Mouse (Mus musculus): ENCODE measurements at regions not wholly inside any gene's neighbourhood (a gene's known extent, or its start where the extent isn't known, plus 50 kb on each side); places are given as distances from the start of the nearest gene placed in this dataset.

- Histone ChIP-seq H3K27ac (ENCODE audit: low read depth, low read length) (no peak overlapping the region), H3K4me3 (ENCODE audit: low read depth, low read length) (no peak overlapping the region), H3K9me3 (ENCODE audit: control insufficient read depth, low read length) (no peaks in the 10 kb centered on the region), H3K4me2 (replicated peaks; ENCODE audit: low read depth, low read length) (no peak overlapping the region), H3K9ac (ENCODE audit: low read depth, low read length) (no peak overlapping the region), H3K36me3 (ENCODE audit: control insufficient read depth, insufficient read depth, low read length) (no peaks in the 10 kb centered on the region), H3K27me3 (ENCODE audit: control insufficient read depth, insufficient read depth, low read length) (no peaks in the 10 kb centered on the region), H3K4me1 (replicated peaks; ENCODE audit: control insufficient read depth, insufficient read depth, low read length) (no peaks in the 10 kb centered on the region)
- WGBS = 79% methylated on average over 3 of the region's 3 CpGs
- no peak for ATAC-seq (ENCODE audit: low FRiP score)
- DNase-seq (ENCODE audit: low spot score) = no peak
These were observed 141.0 kb upstream of the Sox5 start for GRCm38 (mm10) chr6:144922762-144923161.

DNA sequence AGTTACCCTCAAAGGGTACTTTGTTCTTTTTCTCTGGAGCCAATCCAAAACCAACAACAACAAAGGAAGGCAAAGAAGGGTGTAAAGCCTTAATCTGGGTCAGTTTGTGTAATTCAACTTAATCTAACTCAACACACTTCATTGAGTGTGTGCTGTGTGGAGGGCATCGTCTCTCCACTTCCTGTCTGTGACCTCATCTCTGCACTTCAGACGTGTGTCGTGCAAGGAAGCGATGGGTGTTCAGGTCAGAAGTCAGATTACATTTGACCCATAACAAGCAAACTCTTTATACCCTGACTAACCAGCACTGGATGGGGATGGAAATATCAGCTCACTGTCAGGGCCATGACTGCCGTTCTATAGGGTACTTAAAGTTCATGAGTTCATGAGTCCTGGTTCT, 138.0 kb upstream of the Sox5 start:
- ATAC-seq (ENCODE audit: low FRiP score) (no peak), DNase-seq (ENCODE audit: low spot score) (no peak)
- no peak overlapping the region for H3K9ac ChIP-seq (ENCODE audit: low read depth, low read length)
- WGBS = 65% methylated on average over 5 of the region's 5 CpGs
- H3K4me1 ChIP-seq (replicated peaks; ENCODE audit: control insufficient read depth, insufficient read depth, low read length) = no peaks in the 10 kb centered on the region
- H3K27ac ChIP-seq (ENCODE audit: low read depth, low read length) = no peak overlapping the region
- no peaks in the 10 kb centered on the region for H3K9me3 ChIP-seq (ENCODE audit: control insufficient read depth, low read length)
- no peaks in the 10 kb centered on the region for H3K27me3 ChIP-seq (ENCODE audit: control insufficient read depth, insufficient read depth, low read length)
- no peaks in the 10 kb centered on the region for H3K36me3 ChIP-seq (ENCODE audit: control insufficient read depth, insufficient read depth, low read length)
- H3K4me2 ChIP-seq (replicated peaks; ENCODE audit: low read depth, low read length) = no peak overlapping the region
- no peak overlapping the region for H3K4me3 ChIP-seq (ENCODE audit: low read depth, low read length)

- H3K4me3 ChIP-seq (ENCODE audit: low read depth, low read length) = no peak overlapping the region
- H3K4me2 ChIP-seq (replicated peaks; ENCODE audit: low read depth, low read length) = no peak overlapping the region
- no peaks in the 10 kb centered on the region for H3K36me3 ChIP-seq (ENCODE audit: control insufficient read depth, insufficient read depth, low read length)
- no peaks in the 10 kb centered on the region for H3K27me3 ChIP-seq (ENCODE audit: control insufficient read depth, insufficient read depth, low read length)
- no peaks in the 10 kb centered on the region for H3K9me3 ChIP-seq (ENCODE audit: control insufficient read depth, low read length)
- H3K27ac ChIP-seq (ENCODE audit: low read depth, low read length) = no peak overlapping the region
- H3K9ac ChIP-seq (ENCODE audit: low read depth, low read length) = no peak overlapping the region
- peak; percentile 19 for DNase-seq (ENCODE audit: low spot score)
- no peak for ATAC-seq (ENCODE audit: low FRiP score)
- WGBS = 44% methylated on average over 8 of the region's 8 CpGs
- no peaks in the 10 kb centered on the region for H3K4me1 ChIP-seq (replicated peaks; ENCODE audit: control insufficient read depth, insufficient read depth, low read length)
These were observed 135.4 kb upstream of the Sox5 start for GRCm38 (mm10) chr6:144917128-144917527.

GRCm38 (mm10) chr6:144911781-144912180, 130.0 kb upstream of the Sox5 start:
- Histone ChIP-seq H3K4me2 (replicated peaks; ENCODE audit: low read depth, low read length) (no peak overlapping the region), H3K9me3 (ENCODE audit: control insufficient read depth, low read length) (no peaks in the 10 kb centered on the region), H3K36me3 (ENCODE audit: control insufficient read depth, insufficient read depth, low read length) (no peaks in the 10 kb centered on the region), H3K4me3 (ENCODE audit: low read depth, low read length) (no peak overlapping the region), H3K27ac (ENCODE audit: low read depth, low read length) (no peak overlapping the region), H3K27me3 (ENCODE audit: control insufficient read depth, insufficient read depth, low read length) (no peaks in the 10 kb centered on the region), H3K4me1 (replicated peaks; ENCODE audit: control insufficient read depth, insufficient read depth, low read length) (no peaks in the 10 kb centered on the region), H3K9ac (ENCODE audit: low read depth, low read length) (no peak overlapping the region)
- DNase-seq (ENCODE audit: low spot score) (no peak), ATAC-seq (ENCODE audit: low FRiP score) (no peak)
- WGBS = 83% methylated on average over 6 of the region's 7 CpGs

DNA sequence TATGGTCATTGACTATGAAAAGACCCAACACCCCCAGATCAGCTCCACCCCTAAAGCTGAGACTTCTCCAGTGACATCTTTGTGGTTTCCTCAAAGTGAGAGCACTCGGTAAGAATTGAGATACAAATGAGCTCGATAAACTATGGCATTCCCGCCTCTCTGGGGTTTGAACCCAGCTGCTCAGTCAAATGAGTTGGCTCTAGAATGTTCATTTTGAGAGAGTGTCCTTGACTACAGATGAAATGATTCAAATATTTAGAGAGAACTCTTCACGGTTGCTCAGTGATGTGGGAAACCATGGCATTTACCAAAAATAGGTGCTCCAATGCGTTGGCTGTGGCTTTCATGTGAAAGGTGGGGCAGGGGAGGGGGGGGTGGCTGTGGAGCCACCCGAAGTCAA, 128.6 kb upstream of the Sox5 start:
- ATAC-seq (ENCODE audit: low FRiP score) (no peak), DNase-seq (ENCODE audit: low spot score) (no peak)
- Histone ChIP-seq H3K4me1 (replicated peaks; ENCODE audit: control insufficient read depth, insufficient read depth, low read length) (no peaks in the 10 kb centered on the region), H3K9ac (ENCODE audit: low read depth, low read length) (no peak overlapping the region), H3K9me3 (ENCODE audit: control insufficient read depth, low read length) (no peaks in the 10 kb centered on the region), H3K4me2 (replicated peaks; ENCODE audit: low read depth, low read length) (no peak overlapping the region), H3K27ac (ENCODE audit: low read depth, low read length) (no peak overlapping the region), H3K36me3 (ENCODE audit: control insufficient read depth, insufficient read depth, low read length) (no peaks in the 10 kb centered on the region), H3K27me3 (ENCODE audit: control insufficient read depth, insufficient read depth, low read length) (no peaks in the 10 kb centered on the region), H3K4me3 (ENCODE audit: low read depth, low read length) (no peak overlapping the region)
- WGBS = 85% methylated on average over 6 of the region's 6 CpGs

DNA sequence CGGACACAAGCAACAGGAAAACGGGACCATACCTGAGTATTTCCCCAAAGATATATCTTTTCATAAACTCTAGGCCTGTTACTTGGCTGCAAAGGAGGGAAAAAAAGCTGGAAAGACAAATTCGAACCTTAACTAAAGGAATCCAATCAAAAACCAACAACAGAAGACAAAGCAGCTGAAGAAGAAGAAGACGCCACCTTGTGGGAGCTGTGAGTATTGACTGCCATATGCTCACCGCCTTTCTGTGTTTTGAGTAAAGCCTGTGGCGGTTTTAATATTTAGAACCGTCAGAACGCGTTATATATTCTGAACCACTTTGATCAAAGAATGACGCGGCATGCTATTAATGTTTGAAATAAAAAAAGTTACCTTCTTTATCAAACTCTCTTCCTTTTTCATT, 126.9 kb upstream of the Sox5 start:
- ATAC-seq (ENCODE audit: low FRiP score) = no peak
- no peaks in the 10 kb centered on the region for H3K9me3 ChIP-seq (ENCODE audit: control insufficient read depth, low read length)
- 91% methylated on average over 11 of the region's 11 CpGs for WGBS
- no peaks in the 10 kb centered on the region for H3K4me1 ChIP-seq (replicated peaks; ENCODE audit: control insufficient read depth, insufficient read depth, low read length)
- H3K27ac ChIP-seq (ENCODE audit: low read depth, low read length) = no peak overlapping the region
- DNase-seq (ENCODE audit: low spot score) = no peak
- no peaks in the 10 kb centered on the region for H3K27me3 ChIP-seq (ENCODE audit: control insufficient read depth, insufficient read depth, low read length)
- H3K4me3 ChIP-seq (ENCODE audit: low read depth, low read length) = no peak overlapping the region
- H3K36me3 ChIP-seq (ENCODE audit: control insufficient read depth, insufficient read depth, low read length) = no peaks in the 10 kb centered on the region
- H3K4me2 ChIP-seq (replicated peaks; ENCODE audit: low read depth, low read length) = no peak overlapping the region
- H3K9ac ChIP-seq (ENCODE audit: low read depth, low read length) = no peak overlapping the region

DNA sequence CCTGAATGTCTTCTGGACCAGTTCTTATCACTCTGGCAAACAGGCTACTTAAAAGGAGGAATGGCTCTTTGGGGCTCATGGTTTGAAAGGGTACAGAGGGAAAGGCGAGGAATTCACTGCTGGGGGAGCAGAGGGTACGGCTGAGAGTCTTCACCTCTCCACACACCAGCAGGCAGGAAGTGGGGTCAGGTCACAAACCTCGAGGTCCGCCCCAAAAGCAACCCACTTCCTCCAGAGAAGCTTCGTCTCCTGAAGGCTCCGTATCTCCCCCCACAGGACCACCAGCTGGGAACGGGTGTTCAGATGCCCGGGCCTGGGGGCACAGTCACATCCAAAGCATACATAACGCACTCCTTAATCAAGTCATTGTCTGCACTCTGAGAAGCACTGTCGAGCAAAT, 121.4 kb upstream of the Sox5 start:
- Histone ChIP-seq H3K9me3 (ENCODE audit: control insufficient read depth, low read length) (no peaks in the 10 kb centered on the region), H3K4me2 (replicated peaks; ENCODE audit: low read depth, low read length) (no peak overlapping the region), H3K4me1 (replicated peaks; ENCODE audit: control insufficient read depth, insufficient read depth, low read length) (no peaks in the 10 kb centered on the region; the same call in 1 of the 2 replicates), H3K36me3 (ENCODE audit: control insufficient read depth, insufficient read depth, low read length) (no peaks in the 10 kb centered on the region), H3K9ac (ENCODE audit: low read depth, low read length) (no peak overlapping the region), H3K4me3 (ENCODE audit: low read depth, low read length) (no peak overlapping the region), H3K27me3 (ENCODE audit: control insufficient read depth, insufficient read depth, low read length) (no peaks in the 10 kb centered on the region), H3K27ac (ENCODE audit: low read depth, low read length) (no peak overlapping the region)
- 41% methylated on average over 10 of the region's 10 CpGs for WGBS
- no peak for ATAC-seq (ENCODE audit: low FRiP score)
- peak; percentile 15 for DNase-seq (ENCODE audit: low spot score)

DNA sequence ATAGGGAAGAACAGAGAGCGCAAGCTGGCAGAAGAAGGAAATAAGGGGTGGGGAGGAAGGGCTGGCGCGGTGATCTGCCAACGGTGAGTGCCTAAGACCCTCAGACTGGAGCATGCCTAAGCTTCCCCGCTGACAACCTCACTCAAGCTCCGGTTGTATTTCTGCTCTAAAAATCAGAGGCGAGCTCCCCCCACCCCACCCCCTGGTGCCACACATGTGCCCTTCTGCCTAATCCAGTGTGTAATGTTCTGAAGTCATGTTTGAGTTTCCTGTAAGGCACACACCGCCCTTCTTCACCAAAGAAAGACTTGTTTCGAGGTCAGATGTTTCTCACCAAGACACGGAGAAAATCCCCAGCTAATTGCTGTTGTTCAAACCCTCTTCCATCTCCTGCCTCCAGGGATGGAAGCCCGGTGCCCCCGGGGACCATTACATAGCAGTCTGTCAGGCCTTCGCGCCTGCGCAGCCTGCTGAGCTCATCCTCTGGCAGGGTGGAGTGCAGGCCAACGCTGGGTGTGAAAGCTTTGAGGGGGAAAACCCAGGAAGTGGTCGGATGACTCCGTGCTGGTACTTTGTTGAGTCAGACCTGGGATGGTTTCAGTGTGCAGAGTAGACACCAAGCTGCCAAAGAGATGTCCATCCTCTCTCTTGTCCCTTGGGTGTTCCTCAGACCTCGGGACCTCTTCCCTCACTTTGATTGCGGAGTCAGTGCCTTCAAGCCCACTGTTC, 120.7 kb upstream of the Sox5 start:
- no peak for ATAC-seq (ENCODE audit: low FRiP score)
- no peak overlapping the region for H3K9ac ChIP-seq (ENCODE audit: low read depth, low read length)

DNA sequence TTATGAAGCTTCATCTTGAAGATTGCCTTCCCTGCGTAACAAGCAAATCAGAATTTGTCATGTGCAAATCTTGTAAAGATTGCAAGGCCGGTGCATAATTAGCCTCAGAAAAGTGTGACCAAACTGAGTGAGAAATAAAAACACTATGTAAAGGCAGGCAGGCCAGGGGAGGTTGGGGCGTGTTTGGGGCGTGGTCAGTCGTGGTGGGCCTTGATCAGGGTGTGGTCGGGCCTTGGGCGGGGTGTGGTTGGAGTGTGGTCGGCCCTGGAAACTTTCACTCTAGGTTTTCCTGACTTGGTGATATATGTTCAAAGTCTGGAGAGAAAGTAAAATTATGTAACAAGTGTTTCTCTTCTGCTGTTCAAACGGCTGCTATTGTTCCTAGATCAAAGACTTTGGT, 120.0 kb upstream of the Sox5 start:
- no peak overlapping the region for H3K4me3 ChIP-seq (ENCODE audit: low read depth, low read length)
- H3K9me3 ChIP-seq (ENCODE audit: control insufficient read depth, low read length) = no peaks in the 10 kb centered on the region
- H3K4me1 ChIP-seq (replicated peaks; ENCODE audit: control insufficient read depth, insufficient read depth, low read length) = no peaks in the 10 kb centered on the region; the same call in 1 of the 2 replicates
- DNase-seq (ENCODE audit: low spot score) (no peak), ATAC-seq (ENCODE audit: low FRiP score) (no peak)
- WGBS = 78% methylated on average over 9 of the region's 9 CpGs
- H3K36me3 ChIP-seq (ENCODE audit: control insufficient read depth, insufficient read depth, low read length) = no peaks in the 10 kb centered on the region
- no peak overlapping the region for H3K9ac ChIP-seq (ENCODE audit: low read depth, low read length)
- no peak overlapping the region for H3K27ac ChIP-seq (ENCODE audit: low read depth, low read length)
- H3K27me3 ChIP-seq (ENCODE audit: control insufficient read depth, insufficient read depth, low read length) = no peaks in the 10 kb centered on the region
- H3K4me2 ChIP-seq (replicated peaks; ENCODE audit: low read depth, low read length) = no peak overlapping the region

More for the DNA sequence above, 120.7 kb upstream of the Sox5 start:
- no peaks in the 10 kb centered on the region for H3K9me3 ChIP-seq (ENCODE audit: control insufficient read depth, low read length)
- WGBS = 75% methylated on average over 20 of the region's 20 CpGs
- no peaks in the 10 kb centered on the region; the same call in 1 of the 2 replicates for H3K4me1 ChIP-seq (replicated peaks; ENCODE audit: control insufficient read depth, insufficient read depth, low read length)
- no peak overlapping the region for H3K27ac ChIP-seq (ENCODE audit: low read depth, low read length)
- H3K4me2 ChIP-seq (replicated peaks; ENCODE audit: low read depth, low read length) = no peak overlapping the region
- no peak overlapping the region for H3K4me3 ChIP-seq (ENCODE audit: low read depth, low read length)
- DNase-seq (ENCODE audit: low spot score) = no peak
- H3K27me3 ChIP-seq (ENCODE audit: control insufficient read depth, insufficient read depth, low read length) = no peaks in the 10 kb centered on the region
- no peaks in the 10 kb centered on the region for H3K36me3 ChIP-seq (ENCODE audit: control insufficient read depth, insufficient read depth, low read length)
